Mouse (Mus musculus) heart, postnatal 0 days (tissue): ENCODE measurements at regions not wholly inside any gene's neighbourhood (a gene's known extent, or its start where the extent isn't known, plus 50 kb on each side); places are given as distances from the start of the nearest gene placed in this dataset.

ENCODE experiments used
- ATAC-seq: fragments of 200-750 bp; cut with Nextera tagmentation; 2 replicates; pipeline ENCODE4 v1.8.0; 2017; ENCODE audit warnings: low read depth, moderate number of reproducible peaks, moderate library complexity; ENCODE audit not compliant: insufficient read depth
- DNase-seq: peaks from one replicate; pipeline ENCODE4 v3.0.0-alpha.2; 2016; ENCODE audit warnings: low spot score
- H3K27ac ChIP-seq: fragments of 300-500 bp; sonication (generic); 2 replicates; pipeline ENCODE4 v1.5.1; 2014; ENCODE audit warnings: low read depth, mild to moderate bottlenecking
- H3K27me3 ChIP-seq: fragments of 300-500 bp; sonication (generic); 2 replicates; pipeline ENCODE4 v1.6.1; 2014; ENCODE audit warnings: low read length, mixed read lengths; ENCODE audit not compliant: control insufficient read depth, insufficient read depth
- H3K36me3 ChIP-seq: fragments of 300-500 bp; sonication (generic); replicated peaks from 2 replicates; pipeline ENCODE4 v1.6.1; 2014; ENCODE audit warnings: low read length, mixed read lengths; ENCODE audit not compliant: control insufficient read depth, insufficient read depth
- H3K4me1 ChIP-seq: fragments of 300-500 bp; sonication (generic); 2 replicates; pipeline ENCODE4 v1.6.1; 2014; ENCODE audit warnings: antibody characterized with exemption; ENCODE audit not compliant: control insufficient read depth, insufficient read depth
- H3K4me2 ChIP-seq: fragments of 300-500 bp; sonication (generic); 2 replicates; pipeline ENCODE4 v1.6.1; 2014; ENCODE audit warnings: low read depth, mild to moderate bottlenecking, low read length, moderate library complexity
- H3K4me3 ChIP-seq: fragments of 300-500 bp; sonication (generic); 2 replicates; pipeline ENCODE4 v1.5.1; 2014; ENCODE audit warnings: low read depth, low read length
- H3K9ac ChIP-seq: fragments of 300-500 bp; sonication (generic); replicated peaks from 2 replicates; pipeline ENCODE4 v1.6.1; 2014; ENCODE audit warnings: low read depth, low read length, mixed read lengths
- H3K9me3 ChIP-seq: fragments of 300-500 bp; sonication (generic); replicated peaks from 2 replicates; pipeline ENCODE4 v1.6.1; 2016; ENCODE audit warnings: low read length; ENCODE audit not compliant: control insufficient read depth
- CTCF ChIP-seq: IDR thresholded peaks from 2 replicates; pipeline ENCODE4 v1.5.1; 2016; ENCODE audit warnings: antibody characterized with exemption, control low read depth, low read depth
- EP300 ChIP-seq: IDR thresholded peaks from 2 replicates; pipeline ENCODE4 v1.6.1; 2016; ENCODE audit warnings: antibody characterized with exemption, low read depth
- WGBS: fragments of 180-500 bp; shearing (Covaris S2); extraction: QIAGEN DNeasy Blood & Tissue Kit; methylation state at CpG from one replicate; pipeline ENCODE4 v1.1.7; 2014; 5-methylcytosine and 5-hydroxymethylcytosine counted together

DNA sequence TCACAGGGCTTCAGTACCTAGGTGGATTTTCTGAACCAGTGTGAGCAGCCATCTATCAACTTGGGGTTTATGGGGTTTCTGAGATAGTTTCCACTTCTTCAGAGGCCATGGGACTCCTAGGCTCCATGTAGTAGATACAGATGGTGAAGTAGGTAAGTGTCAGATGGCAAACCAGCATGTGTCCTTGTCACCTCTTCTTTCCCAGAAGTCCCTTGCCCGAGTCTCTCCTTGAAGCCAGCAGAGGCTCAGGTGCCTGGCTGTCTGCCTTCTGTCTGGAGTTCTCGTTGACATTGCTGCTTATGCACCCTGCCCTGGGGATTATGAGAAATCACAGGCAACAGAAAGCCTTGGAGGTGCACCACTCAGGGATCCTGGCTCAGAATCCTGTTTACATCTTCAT, 476.9 kb downstream of the Gm10295 start:
- no peak for ATAC-seq
- no peak overlapping the region for H3K9ac ChIP-seq
- H3K9me3 ChIP-seq, result no peaks in the 10 kb centered on the region
- H3K27me3 ChIP-seq, result no peaks in the 10 kb centered on the region
- no peak for DNase-seq
- TF ChIP-seq EP300 (no peak), CTCF (no peak)
- no peak overlapping the region for H3K27ac ChIP-seq
- H3K4me2 ChIP-seq, result no peak overlapping the region
- WGBS, result 35% methylated on average over 2 of the region's 2 CpGs
- H3K4me1 ChIP-seq, result peaks cover 6% of the 10 kb centered on the region
- no peaks in the 10 kb centered on the region for H3K36me3 ChIP-seq
- H3K4me3 ChIP-seq, result no peak overlapping the region

GRCm38 (mm10) chr7:70870841-70871534, 480.3 kb downstream of the Gm10295 start:
- no peak for DNase-seq
- H3K27ac ChIP-seq, result no peak overlapping the region
- no peak overlapping the region for H3K4me3 ChIP-seq
- H3K4me1 ChIP-seq, result peaks cover 6% of the 10 kb centered on the region
- no peak for ATAC-seq
- WGBS, result 37% methylated on average over 10 of the region's 10 CpGs
- no peaks in the 10 kb centered on the region for H3K9me3 ChIP-seq
- no peaks in the 10 kb centered on the region for H3K27me3 ChIP-seq
- H3K9ac ChIP-seq, result no peak overlapping the region
- H3K4me2 ChIP-seq, result no peak overlapping the region
- TF ChIP-seq EP300 (no peak), CTCF (no peak)
- no peaks in the 10 kb centered on the region for H3K36me3 ChIP-seq

GRCm38 (mm10) chr7:70869125-70869524, 482.2 kb downstream of the Gm10295 start:
- H3K27me3 ChIP-seq, result no peaks in the 10 kb centered on the region
- H3K27ac ChIP-seq, result no peak overlapping the region
- H3K4me3 ChIP-seq, result no peak overlapping the region
- DNase-seq, result no peak
- no peak overlapping the region for H3K4me2 ChIP-seq
- 63% methylated on average over 1 of the region's 1 CpGs for WGBS
- no peaks in the 10 kb centered on the region for H3K9me3 ChIP-seq
- H3K36me3 ChIP-seq, result no peaks in the 10 kb centered on the region
- no peak for ATAC-seq
- TF ChIP-seq CTCF (no peak), EP300 (no peak)
- H3K9ac ChIP-seq, result no peak overlapping the region
- H3K4me1 ChIP-seq, result peaks cover 6% of the 10 kb centered on the region

- Histone ChIP-seq H3K4me2 (no peak overlapping the region), H3K4me1 (no peaks in the 10 kb centered on the region), H3K4me3 (no peak overlapping the region), H3K27me3 (no peaks in the 10 kb centered on the region), H3K9me3 (no peaks in the 10 kb centered on the region), H3K36me3 (no peaks in the 10 kb centered on the region), H3K27ac (no peak overlapping the region), H3K9ac (no peak overlapping the region)
- no peak for ATAC-seq
- TF ChIP-seq CTCF (no peak), EP300 (no peak)
- no peak for DNase-seq
- 86% methylated on average over 4 of the region's 4 CpGs for WGBS
These were observed 491.3 kb downstream of the Gm10295 start for GRCm38 (mm10) chr7:70859957-70860356.

GRCm38 (mm10) chr7:70850726-70851125, 484.2 kb upstream of the Nr2f2 start:
- WGBS, result 71% methylated on average over 2 of the region's 2 CpGs
- no peak for DNase-seq
- Histone ChIP-seq H3K27me3 (no peaks in the 10 kb centered on the region), H3K36me3 (no peaks in the 10 kb centered on the region), H3K9me3 (no peaks in the 10 kb centered on the region), H3K27ac (no peak overlapping the region), H3K9ac (no peak overlapping the region), H3K4me2 (no peak overlapping the region), H3K4me1 (no peaks in the 10 kb centered on the region), H3K4me3 (no peak overlapping the region)
- no peak for ATAC-seq
- TF ChIP-seq EP300 (no peak), CTCF (no peak)

DNA sequence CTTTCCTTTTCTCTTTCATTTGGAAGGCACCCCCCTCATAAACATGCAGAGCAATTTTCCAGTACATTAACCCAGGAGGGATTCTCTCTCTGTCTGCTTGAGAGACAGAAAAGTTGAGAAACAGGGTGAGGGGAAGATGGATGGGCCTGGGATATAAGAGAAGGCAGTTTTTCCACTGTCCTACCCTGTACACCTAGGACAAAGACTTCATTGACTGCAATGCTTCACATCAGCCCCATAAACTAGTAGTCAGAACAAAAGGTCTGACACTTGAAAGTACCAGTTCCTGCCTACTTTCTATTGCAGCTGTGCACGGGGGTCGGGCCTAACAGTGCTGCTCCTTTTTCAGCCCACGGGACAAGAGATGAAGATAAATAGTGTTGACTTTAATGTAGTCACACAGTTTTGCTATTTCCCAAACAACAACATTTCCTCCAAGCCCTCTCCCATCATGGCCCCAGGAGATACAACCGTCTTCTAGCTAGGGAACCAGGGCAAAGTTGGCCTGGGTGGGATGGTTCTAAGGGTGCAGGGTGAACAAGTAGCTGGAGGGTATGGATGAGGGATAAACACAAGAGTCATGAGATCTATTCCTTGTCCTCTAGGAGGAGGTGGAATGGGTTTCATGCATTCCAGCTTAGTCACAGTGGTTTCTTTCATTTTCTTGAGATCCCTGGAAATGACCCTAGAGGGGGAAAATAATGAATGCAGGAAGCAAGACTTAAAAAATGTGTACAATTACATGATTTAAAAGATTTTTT, 481.7 kb upstream of the Nr2f2 start:
- Histone ChIP-seq H3K9me3 (no peaks in the 10 kb centered on the region), H3K27ac (no peak overlapping the region), H3K36me3 (no peaks in the 10 kb centered on the region), H3K4me2 (no peak overlapping the region), H3K27me3 (no peaks in the 10 kb centered on the region), H3K9ac (no peak overlapping the region), H3K4me3 (no peak overlapping the region), H3K4me1 (no peaks in the 10 kb centered on the region)
- TF ChIP-seq EP300, result no peak
- no peak for TF ChIP-seq CTCF
- ATAC-seq (no peak), DNase-seq (no peak)
- WGBS, result 82% methylated on average over 4 of the region's 4 CpGs
